Mouse (Mus musculus): ENCODE measurements around the gene Alg10b. TPM values are rescaled to one million over a fixed set of nuclear protein-coding genes. Genes with fewer than 3 reads are reported as not detected.

The Alg10b gene
- total and polyA plus RNA-seq, 2 experiments: 8.1 to 15.2 TPM

GRCm38 (mm10) chr15:90214913-90215312, 9.2 kb upstream of the Alg10b start:
- Histone ChIP-seq H3K4me3 (ENCODE audit: insufficient read depth, low read depth, low read length) (no peak overlapping the region), H3K79me2 (ENCODE audit: control insufficient read depth, insufficient read depth, low read length) (no peaks in the 10 kb centered on the region), H3K9ac (ENCODE audit: low read depth, low read length) (no peak overlapping the region), H3K27me3 (ENCODE audit: control insufficient read depth, insufficient read depth, low read length) (no peaks in the 10 kb centered on the region), H3K36me3 (ENCODE audit: control insufficient read depth, insufficient read depth, low read length) (no peaks in the 10 kb centered on the region), H3K4me1 (ENCODE audit: control insufficient read depth, insufficient read depth, low read length) (peaks cover 2% of the 10 kb centered on the region; the same call in 1 of the 2 replicates), H3K27ac (replicated peaks; ENCODE audit: insufficient read depth, low read depth, low read length) (no peak overlapping the region)
- no peak for TF ChIP-seq POLR2A (IDR thresholded peaks at IDR 0.05; ENCODE audit: extremely low read depth, insufficient read depth, low read length)
- TF ChIP-seq CTCF (IDR thresholded peaks at IDR 0.05; ENCODE audit: low read depth, low read length): peak; percentile 47
- peak; percentile 52 for DNase-seq (ENCODE audit: extremely low read depth, low read depth, low spot score)
- WGBS: 8% methylated on average over 6 of the region's 6 CpGs

- peaks cover 5% of the 10 kb centered on the region; the same call in 1 of the 2 replicates for H3K4me1 ChIP-seq (ENCODE audit: control insufficient read depth, insufficient read depth, low read length)
- H3K79me2 ChIP-seq (ENCODE audit: control insufficient read depth, insufficient read depth, low read length): peaks cover 3% of the 10 kb centered on the region; the same call in 1 of the 2 replicates
- peak; percentile 62 for DNase-seq (ENCODE audit: extremely low read depth, low read depth, low spot score)
- no peak overlapping the region for H3K9ac ChIP-seq (ENCODE audit: low read depth, low read length)
- no peak for TF ChIP-seq POLR2A (IDR thresholded peaks at IDR 0.05; ENCODE audit: extremely low read depth, insufficient read depth, low read length)
- peak; percentile 50; the same call in 1 of the 2 replicates for TF ChIP-seq CTCF (IDR thresholded peaks at IDR 0.05; ENCODE audit: low read depth, low read length)
- H3K36me3 ChIP-seq (ENCODE audit: control insufficient read depth, insufficient read depth, low read length): peaks cover 25% of the 10 kb centered on the region
- H3K4me3 ChIP-seq (ENCODE audit: insufficient read depth, low read depth, low read length): peak overlapping the region; percentile 93; the same call in 1 of the 2 replicates
- H3K27me3 ChIP-seq (ENCODE audit: control insufficient read depth, insufficient read depth, low read length): no peaks in the 10 kb centered on the region
- 66% methylated on average over 4 of the region's 4 CpGs for WGBS
- H3K27ac ChIP-seq (replicated peaks; ENCODE audit: insufficient read depth, low read depth, low read length): no peak overlapping the region
Observed at GRCm38 (mm10) chr15:90225058-90225575, 1.0 kb downstream of the Alg10b start.

GRCm38 (mm10) chr15:90237657-90238056, 13.5 kb downstream of the Alg10b start:
- H3K4me1 ChIP-seq (ENCODE audit: control insufficient read depth, insufficient read depth, low read length): no peaks in the 10 kb centered on the region
- H3K36me3 ChIP-seq (ENCODE audit: control insufficient read depth, insufficient read depth, low read length): peaks cover 13% of the 10 kb centered on the region
- TF ChIP-seq POLR2A (IDR thresholded peaks at IDR 0.05; ENCODE audit: extremely low read depth, insufficient read depth, low read length) (no peak), CTCF (IDR thresholded peaks at IDR 0.05; ENCODE audit: low read depth, low read length) (peak; percentile 51)
- no peaks in the 10 kb centered on the region for H3K27me3 ChIP-seq (ENCODE audit: control insufficient read depth, insufficient read depth, low read length)
- no peak overlapping the region for H3K27ac ChIP-seq (replicated peaks; ENCODE audit: insufficient read depth, low read depth, low read length)
- peak; percentile 36 for DNase-seq (ENCODE audit: extremely low read depth, low read depth, low spot score)
- H3K4me3 ChIP-seq (ENCODE audit: insufficient read depth, low read depth, low read length): no peak overlapping the region
- H3K9ac ChIP-seq (ENCODE audit: low read depth, low read length): no peak overlapping the region
- WGBS: 51% methylated on average over 2 of the region's 2 CpGs
- H3K79me2 ChIP-seq (ENCODE audit: control insufficient read depth, insufficient read depth, low read length): no peaks in the 10 kb centered on the region

GRCm38 (mm10) chr15:90244081-90244480, 20.0 kb downstream of the Alg10b start:
- H3K9ac ChIP-seq (ENCODE audit: low read depth, low read length): no peak overlapping the region
- no peak overlapping the region for H3K27ac ChIP-seq (replicated peaks; ENCODE audit: insufficient read depth, low read depth, low read length)
- H3K79me2 ChIP-seq (ENCODE audit: control insufficient read depth, insufficient read depth, low read length): no peaks in the 10 kb centered on the region
- WGBS: 83% methylated on average over 5 of the region's 5 CpGs
- H3K27me3 ChIP-seq (ENCODE audit: control insufficient read depth, insufficient read depth, low read length): no peaks in the 10 kb centered on the region
- no peak for TF ChIP-seq POLR2A (IDR thresholded peaks at IDR 0.05; ENCODE audit: extremely low read depth, insufficient read depth, low read length)
- no peak for TF ChIP-seq CTCF (IDR thresholded peaks at IDR 0.05; ENCODE audit: low read depth, low read length)
- no peak overlapping the region for H3K4me3 ChIP-seq (ENCODE audit: insufficient read depth, low read depth, low read length)
- DNase-seq (ENCODE audit: extremely low read depth, low read depth, low spot score): no peak
- no peaks in the 10 kb centered on the region for H3K4me1 ChIP-seq (ENCODE audit: control insufficient read depth, insufficient read depth, low read length)
- no peaks in the 10 kb centered on the region for H3K36me3 ChIP-seq (ENCODE audit: control insufficient read depth, insufficient read depth, low read length)

- H3K4me1 ChIP-seq (ENCODE audit: control insufficient read depth, insufficient read depth, low read length): no peaks in the 10 kb centered on the region
- H3K27ac ChIP-seq (replicated peaks; ENCODE audit: insufficient read depth, low read depth, low read length): no peak overlapping the region
- DNase-seq (ENCODE audit: extremely low read depth, low read depth, low spot score): peak; percentile 33
- 48% methylated on average over 3 of the region's 3 CpGs for WGBS
- TF ChIP-seq POLR2A (IDR thresholded peaks at IDR 0.05; ENCODE audit: extremely low read depth, insufficient read depth, low read length) (no peak), CTCF (IDR thresholded peaks at IDR 0.05; ENCODE audit: low read depth, low read length) (peak; percentile 65)
- H3K4me3 ChIP-seq (ENCODE audit: insufficient read depth, low read depth, low read length): no peak overlapping the region
- H3K79me2 ChIP-seq (ENCODE audit: control insufficient read depth, insufficient read depth, low read length): no peaks in the 10 kb centered on the region
- H3K36me3 ChIP-seq (ENCODE audit: control insufficient read depth, insufficient read depth, low read length): no peaks in the 10 kb centered on the region
- no peaks in the 10 kb centered on the region for H3K27me3 ChIP-seq (ENCODE audit: control insufficient read depth, insufficient read depth, low read length)
- H3K9ac ChIP-seq (ENCODE audit: low read depth, low read length): no peak overlapping the region
Observed at GRCm38 (mm10) chr15:90249694-90250093, 25.6 kb downstream of the Alg10b start.

GRCm38 (mm10) chr15:90282876-90283275, 58.8 kb downstream of the Alg10b start:
- WGBS: 90% methylated on average over 7 of the region's 7 CpGs
- no peak overlapping the region for H3K27ac ChIP-seq (replicated peaks; ENCODE audit: insufficient read depth, low read depth, low read length)
- H3K36me3 ChIP-seq (ENCODE audit: control insufficient read depth, insufficient read depth, low read length): no peaks in the 10 kb centered on the region
- H3K4me3 ChIP-seq (ENCODE audit: insufficient read depth, low read depth, low read length): no peak overlapping the region
- no peaks in the 10 kb centered on the region for H3K4me1 ChIP-seq (ENCODE audit: control insufficient read depth, insufficient read depth, low read length)
- H3K27me3 ChIP-seq (ENCODE audit: control insufficient read depth, insufficient read depth, low read length): no peaks in the 10 kb centered on the region
- H3K9ac ChIP-seq (ENCODE audit: low read depth, low read length): no peak overlapping the region
- H3K79me2 ChIP-seq (ENCODE audit: control insufficient read depth, insufficient read depth, low read length): no peaks in the 10 kb centered on the region
- TF ChIP-seq CTCF (IDR thresholded peaks at IDR 0.05; ENCODE audit: low read depth, low read length) (no peak), POLR2A (IDR thresholded peaks at IDR 0.05; ENCODE audit: extremely low read depth, insufficient read depth, low read length) (no peak)
- no peak for DNase-seq (ENCODE audit: extremely low read depth, low read depth, low spot score)

Data from liver, adult 2 months (tissue).